Mouse (Mus musculus) kidney, adult 8-10 months (tissue): ENCODE data around the gene Casc4.

ENCODE experiments used
- DNase-seq, 2 experiments: peaks; one replicate each; pipeline ENCODE4 v3.0.0; 2022

Gene Casc4

DNA sequence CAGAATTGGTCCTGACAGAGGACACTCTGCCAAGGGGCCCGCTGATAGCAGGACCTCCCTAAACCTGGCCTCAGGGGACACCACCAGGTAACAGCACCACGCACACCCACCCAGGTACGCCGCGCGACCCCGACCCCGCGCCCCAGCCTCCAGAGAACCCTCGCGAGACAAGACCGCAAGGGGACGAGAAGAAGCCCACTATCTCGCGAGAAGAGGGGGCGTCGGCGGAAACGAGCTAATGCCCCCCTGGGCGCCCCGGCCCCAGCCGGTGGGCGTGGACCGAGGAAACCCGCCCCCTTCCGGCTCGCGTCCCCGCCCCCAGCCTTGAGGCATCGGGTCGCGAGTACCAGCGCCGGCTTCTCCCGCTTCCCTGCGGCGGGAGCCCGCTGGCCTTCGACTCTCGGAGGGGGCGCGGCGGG is at the start of gene Casc4:
Casc4 (plus strand) TSS at position 339 of the 419 bp plus-strand sequence.
- peak; percentile 82 to 83 for DNase-seq

DNA sequence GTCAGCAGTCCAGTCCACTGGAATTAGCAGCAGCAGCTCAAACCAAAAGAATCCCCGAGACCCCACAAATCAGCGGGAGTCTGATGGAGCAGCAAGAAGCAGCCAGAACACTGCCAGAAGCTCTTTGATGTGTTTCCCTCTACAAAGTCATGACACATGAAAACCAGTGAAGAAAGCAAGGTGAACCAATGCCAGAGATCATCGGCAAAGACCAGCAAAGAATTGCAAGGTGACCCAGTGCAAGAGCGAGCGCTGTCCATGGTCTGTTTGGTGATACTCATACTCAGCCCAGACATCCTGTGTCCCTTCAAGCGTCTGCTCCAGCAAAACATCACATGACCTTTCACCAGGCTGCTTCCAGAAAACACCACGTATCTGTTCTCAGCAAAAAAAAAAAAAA is 45.0 kb upstream of the Casc4 start:
- DNase-seq: no peak

DNA sequence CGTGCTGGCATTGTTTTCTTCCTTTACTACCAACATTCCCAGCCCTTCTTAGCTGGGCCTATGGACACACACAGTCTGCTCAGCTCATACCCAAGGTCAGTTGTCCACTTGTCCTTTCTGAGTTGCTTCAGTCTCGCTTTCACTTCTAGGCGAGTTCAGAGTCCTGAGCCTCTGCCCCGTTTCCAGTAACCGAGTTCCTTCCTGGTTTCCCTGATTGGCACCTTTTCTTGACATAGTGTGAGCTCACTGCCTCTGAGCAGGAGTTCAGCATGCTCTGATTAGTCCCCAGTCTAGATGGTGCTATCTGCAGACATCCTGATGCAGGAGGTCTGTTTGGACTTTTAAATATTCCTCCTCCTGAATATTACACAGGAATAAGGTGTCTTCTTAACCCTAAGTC is 42.1 kb upstream of the Casc4 start:
- no peak for DNase-seq

DNA sequence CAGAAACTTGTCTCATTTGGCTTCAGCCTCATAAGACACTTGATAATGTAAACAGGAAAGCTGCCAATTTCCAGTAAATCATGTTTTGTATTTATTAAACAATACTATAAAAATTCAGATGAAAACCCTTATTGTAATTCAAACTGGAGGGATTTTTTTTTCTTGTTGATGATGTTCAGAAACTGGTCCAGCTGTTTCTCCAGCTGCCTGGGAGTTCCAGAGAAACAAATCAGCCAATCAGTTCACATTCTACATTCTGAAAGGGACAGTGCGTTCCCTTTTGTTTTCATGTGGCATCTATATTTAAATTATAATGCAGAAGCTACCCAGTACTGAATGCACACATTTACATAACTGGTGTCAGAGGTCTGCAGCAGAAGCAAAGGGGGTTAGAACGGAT is 40.6 kb upstream of the Casc4 start:
- DNase-seq: no peak

- no peak for DNase-seq
Observed at GRCm38 (mm10) chr2:121828411-121828810, 38.4 kb upstream of the Casc4 start.

GRCm38 (mm10) chr2:121832484-121832894 is 34.3 kb upstream of the Casc4 start:
- peak; percentile 32 to 34 for DNase-seq

DNA sequence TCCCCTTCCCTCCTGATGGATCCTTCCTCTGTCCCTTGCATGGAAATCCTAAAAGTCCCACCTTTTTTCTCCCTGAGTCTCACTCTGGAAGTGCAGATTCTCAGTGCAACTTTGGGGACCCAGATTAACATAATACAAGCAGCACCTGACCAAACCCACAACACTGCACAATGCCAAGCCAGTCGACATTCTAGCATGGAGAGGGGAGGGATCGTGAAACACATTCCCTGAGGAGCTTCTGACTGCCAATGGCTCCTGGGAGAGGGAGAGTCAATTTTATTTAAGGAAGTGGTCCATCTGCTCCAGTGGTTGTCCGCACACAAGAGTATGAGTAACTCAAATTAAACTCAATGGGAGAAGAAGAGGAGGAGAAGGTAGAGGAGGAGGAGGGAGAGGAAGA is 31.8 kb upstream of the Casc4 start:
- DNase-seq: no peak

- no peak for DNase-seq
Observed at GRCm38 (mm10) chr2:121841453-121841852, 25.3 kb upstream of the Casc4 start.

- DNase-seq: no peak
Observed at GRCm38 (mm10) chr2:121842249-121842648, 24.5 kb upstream of the Casc4 start.

GRCm38 (mm10) chr2:121846050-121846449 is 20.7 kb upstream of the Casc4 start:
- DNase-seq: no peak

- DNase-seq: no peak
Observed at GRCm38 (mm10) chr2:121852045-121852444, 14.7 kb upstream of the Casc4 start.

GRCm38 (mm10) chr2:121853974-121854373 is 12.8 kb upstream of the Casc4 start:
- DNase-seq: no peak

- DNase-seq: no peak
Observed at GRCm38 (mm10) chr2:121859380-121859980, 7.3 kb upstream of the Casc4 start.

DNA sequence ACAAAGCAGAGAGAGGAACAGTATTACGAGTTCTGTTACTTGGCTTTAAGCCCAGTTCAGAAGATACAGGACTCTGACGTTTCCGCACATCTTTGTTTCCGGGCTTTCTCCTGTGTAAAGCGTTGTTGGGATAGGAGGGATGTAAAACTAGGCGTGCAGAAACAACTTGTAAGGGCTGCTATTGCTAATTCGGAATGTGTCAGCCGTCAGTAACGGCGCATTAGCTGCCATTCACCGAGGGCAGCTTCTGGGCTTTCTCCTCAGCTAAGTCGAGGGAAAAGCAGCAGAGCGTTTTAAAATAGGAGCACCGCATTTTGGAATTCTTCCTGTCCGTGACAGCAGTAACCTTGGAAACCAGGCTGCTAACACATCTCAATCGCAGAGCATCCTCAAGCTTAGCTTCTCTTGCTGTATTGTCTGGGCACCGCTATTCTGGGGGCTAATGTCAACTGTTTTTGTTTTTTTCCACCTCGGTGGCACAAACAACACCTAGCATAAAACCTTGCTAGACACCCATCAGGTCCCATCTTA is 634 bp upstream of the Casc4 start:
- peak in 1 of 2 experiments; percentile 2 for DNase-seq

GRCm38 (mm10) chr2:121867051-121867928 is 520 bp downstream of the Casc4 start:
- DNase-seq: peak in 1 of 2 experiments; percentile 35

GRCm38 (mm10) chr2:121879506-121879905 is 12.7 kb downstream of the Casc4 start:
- no peak for DNase-seq

DNA sequence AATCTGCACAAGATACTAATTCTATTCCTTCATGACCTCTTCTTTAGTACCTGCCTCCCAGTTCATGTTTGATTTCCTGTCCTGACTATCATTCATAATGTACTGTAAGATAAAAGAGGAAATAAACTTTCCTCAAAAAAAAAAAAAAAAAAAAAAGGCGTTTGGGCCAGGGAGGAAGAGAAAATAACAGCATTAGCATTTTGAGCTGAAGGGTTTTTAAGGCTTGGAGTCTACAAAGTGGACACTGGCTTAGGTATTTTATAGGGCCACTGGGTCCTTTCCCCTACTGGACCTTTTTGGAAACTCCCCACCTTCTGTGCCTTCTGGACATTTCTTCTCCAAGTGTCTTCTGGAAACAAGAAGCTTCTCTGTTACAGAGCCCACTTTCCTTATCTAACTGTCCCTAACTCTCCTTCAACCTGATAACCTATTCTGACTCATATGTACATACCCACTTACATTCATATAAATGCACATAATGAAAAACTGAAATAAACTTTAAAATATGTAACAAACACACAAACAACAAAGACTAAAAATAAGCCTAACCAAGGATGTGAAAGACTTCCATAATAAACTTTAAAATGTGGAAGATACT is 18.8 kb downstream of the Casc4 start:
- no peak for DNase-seq

DNA sequence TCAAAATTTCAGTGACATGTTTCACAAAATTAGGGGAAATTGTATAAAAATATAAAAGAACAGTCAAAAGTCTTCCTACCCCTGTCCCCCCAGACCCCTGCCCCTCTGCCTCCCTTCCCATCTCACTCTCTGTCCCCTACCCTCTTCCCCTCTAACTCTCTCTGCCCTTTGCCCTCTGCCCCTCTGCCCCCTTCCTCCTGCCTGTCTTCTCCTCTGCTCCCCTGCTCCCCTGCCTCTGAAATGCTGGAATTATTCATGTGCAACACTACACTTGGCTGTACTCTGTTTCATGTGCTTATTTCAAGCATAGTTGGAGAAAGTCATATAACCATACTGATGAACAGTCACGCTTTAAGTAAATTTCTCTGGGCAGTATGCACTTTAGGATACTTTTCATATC is 19.6 kb downstream of the Casc4 start:
- peak in 1 of 2 experiments; percentile 21 for DNase-seq

- DNase-seq: peak in 1 of 2 experiments; percentile 38
Observed at GRCm38 (mm10) chr2:121888720-121889497, 22.1 kb downstream of the Casc4 start.

- no peak for DNase-seq
Observed at GRCm38 (mm10) chr2:121895261-121895660, 28.5 kb downstream of the Casc4 start.

DNA sequence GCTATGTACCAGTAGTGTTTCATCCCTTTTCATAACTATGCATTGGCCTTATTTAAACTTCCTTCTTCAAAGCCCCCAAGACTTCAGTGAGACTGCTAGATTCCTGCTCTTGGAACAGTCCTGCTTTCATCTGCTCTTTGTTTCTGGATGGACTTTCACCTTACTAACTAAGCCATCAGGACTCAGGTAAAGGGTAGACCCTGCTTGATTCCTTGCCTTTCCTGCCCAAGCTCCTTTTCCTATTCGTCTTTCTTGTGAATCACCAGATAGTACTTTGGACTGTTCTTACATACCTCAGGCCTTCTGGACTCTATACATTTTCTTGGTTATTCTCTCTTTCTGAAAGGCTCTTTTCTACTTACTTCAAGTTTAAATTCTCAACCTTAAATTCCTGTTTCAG is 30.1 kb downstream of the Casc4 start:
- no peak for DNase-seq

GRCm38 (mm10) chr2:121909975-121910374 is 43.2 kb downstream of the Casc4 start:
- peak in 1 of 2 experiments; percentile 20 for DNase-seq
